Mouse (Mus musculus): ENCODE measurements around the gene Dixdc1. TPM values are rescaled to one million over a fixed set of nuclear protein-coding genes. Genes with fewer than 3 reads are reported as not detected.
A peak's percentile ranks its signal among the peaks of the same experiment; 100 is the strongest.
"Not testable (repeated sequence)": the region's sequence is repeated elsewhere in the genome, so short reads cannot be mapped to it uniquely, and the experiment has no call there.

Dixdc1 gene
- polyA plus RNA-seq, 1 experiment from 2014 or later: 3.7 TPM

- Histone ChIP-seq H3K9ac (replicated peaks) (no peak overlapping the region), H3K4me2 (ENCODE audit: low read depth, low read length) (no peak overlapping the region), H3K4me3 (ENCODE audit: low read depth, low read length) (no peak overlapping the region), H3K4me1 (ENCODE audit: insufficient read depth) (no peaks in the 10 kb centered on the region), H3K36me3 (replicated peaks; ENCODE audit: insufficient read depth, low read length) (peaks cover 51% of the 10 kb centered on the region), H3K27ac (ENCODE audit: low read depth) (no peak overlapping the region), H3K9me3 (ENCODE audit: low read length) (no peaks in the 10 kb centered on the region), H3K27me3 (ENCODE audit: insufficient read depth, low read length) (no peaks in the 10 kb centered on the region)
- TF ChIP-seq EP300 (IDR thresholded peaks at IDR 0.05; ENCODE audit: low read depth) (no peak), CTCF (IDR thresholded peaks at IDR 0.05; ENCODE audit: low read depth) (no peak)
- DNase-seq (peak; percentile 28), ATAC-seq (peak; percentile 49)
- 78% methylated on average over 10 of the region's 10 CpGs for WGBS (ENCODE audit: insufficient replicate concordance)
Measured at GRCm38 (mm10) chr9:50650503-50650902, 88.8 kb downstream of the Dixdc1 start.

- H3K36me3 ChIP-seq (replicated peaks; ENCODE audit: insufficient read depth, low read length): peaks cover 57% of the 10 kb centered on the region
- WGBS (ENCODE audit: insufficient replicate concordance): 80% methylated on average over 10 of the region's 10 CpGs
Measured at GRCm38 (mm10) chr9:50646826-50647370, 92.4 kb downstream of the Dixdc1 start.

GRCm38 (mm10) chr9:50634270-50634669, 105.0 kb downstream of the Dixdc1 start:
- Histone ChIP-seq H3K27ac (ENCODE audit: low read depth) (no peak overlapping the region), H3K4me2 (ENCODE audit: low read depth, low read length) (no peak overlapping the region), H3K9ac (replicated peaks) (no peak overlapping the region), H3K9me3 (ENCODE audit: low read length) (no peaks in the 10 kb centered on the region), H3K36me3 (replicated peaks; ENCODE audit: insufficient read depth, low read length) (peaks cover 33% of the 10 kb centered on the region), H3K4me3 (ENCODE audit: low read depth, low read length) (no peak overlapping the region), H3K4me1 (ENCODE audit: insufficient read depth) (no peaks in the 10 kb centered on the region), H3K27me3 (ENCODE audit: insufficient read depth, low read length) (no peaks in the 10 kb centered on the region)
- DNase-seq (no peak), ATAC-seq (no peak)
- 90% methylated on average over 11 of the region's 11 CpGs for WGBS (ENCODE audit: insufficient replicate concordance)
- TF ChIP-seq EP300 (IDR thresholded peaks at IDR 0.05; ENCODE audit: low read depth) (no peak), CTCF (IDR thresholded peaks at IDR 0.05; ENCODE audit: low read depth) (no peak)

More at GRCm38 (mm10) chr9:50646826-50647370, 92.4 kb downstream of the Dixdc1 start:
- H3K4me1 ChIP-seq (ENCODE audit: insufficient read depth): no peaks in the 10 kb centered on the region
- DNase-seq (no peak), ATAC-seq (no peak)
- no peak overlapping the region for H3K9ac ChIP-seq (replicated peaks)
- no peaks in the 10 kb centered on the region for H3K27me3 ChIP-seq (ENCODE audit: insufficient read depth, low read length)
- H3K4me3 ChIP-seq (ENCODE audit: low read depth, low read length): no peak overlapping the region
- no peak overlapping the region for H3K27ac ChIP-seq (ENCODE audit: low read depth)
- TF ChIP-seq EP300 (IDR thresholded peaks at IDR 0.05; ENCODE audit: low read depth): no peak
- TF ChIP-seq CTCF (IDR thresholded peaks at IDR 0.05; ENCODE audit: low read depth): no peak
- no peak overlapping the region for H3K4me2 ChIP-seq (ENCODE audit: low read depth, low read length)
- H3K9me3 ChIP-seq (ENCODE audit: low read length): no peaks in the 10 kb centered on the region

- Histone ChIP-seq H3K4me3 (ENCODE audit: low read depth, low read length) (no peak overlapping the region), H3K9me3 (ENCODE audit: low read length) (no peaks in the 10 kb centered on the region), H3K27me3 (ENCODE audit: insufficient read depth, low read length) (no peaks in the 10 kb centered on the region), H3K4me1 (ENCODE audit: insufficient read depth) (no peaks in the 10 kb centered on the region), H3K9ac (replicated peaks) (no peak overlapping the region), H3K36me3 (replicated peaks; ENCODE audit: insufficient read depth, low read length) (peaks cover 26% of the 10 kb centered on the region), H3K27ac (ENCODE audit: low read depth) (no peak overlapping the region), H3K4me2 (ENCODE audit: low read depth, low read length) (no peak overlapping the region)
- ATAC-seq (no peak), DNase-seq (peak; percentile 26)
- TF ChIP-seq CTCF (IDR thresholded peaks at IDR 0.05; ENCODE audit: low read depth) (peak; percentile 52), EP300 (IDR thresholded peaks at IDR 0.05; ENCODE audit: low read depth) (no peak)
- WGBS (ENCODE audit: insufficient replicate concordance): 67% methylated on average over 2 of the region's 2 CpGs
Measured at GRCm38 (mm10) chr9:50633059-50633458, 106.3 kb downstream of the Dixdc1 start.

- Histone ChIP-seq H3K27ac (ENCODE audit: low read depth) (no peak overlapping the region), H3K4me1 (ENCODE audit: insufficient read depth) (no peaks in the 10 kb centered on the region), H3K36me3 (replicated peaks; ENCODE audit: insufficient read depth, low read length) (peaks cover 20% of the 10 kb centered on the region), H3K9ac (replicated peaks) (no peak overlapping the region), H3K4me3 (ENCODE audit: low read depth, low read length) (no peak overlapping the region), H3K9me3 (ENCODE audit: low read length) (no peaks in the 10 kb centered on the region), H3K4me2 (ENCODE audit: low read depth, low read length) (no peak overlapping the region), H3K27me3 (ENCODE audit: insufficient read depth, low read length) (no peaks in the 10 kb centered on the region)
- TF ChIP-seq EP300 (IDR thresholded peaks at IDR 0.05; ENCODE audit: low read depth) (no peak), CTCF (IDR thresholded peaks at IDR 0.05; ENCODE audit: low read depth) (no peak; the same call in 1 of the 2 replicates)
- DNase-seq: no peak
- 80% methylated on average over 6 of the region's 6 CpGs for WGBS (ENCODE audit: insufficient replicate concordance)
- no peak for ATAC-seq
Measured at GRCm38 (mm10) chr9:50632016-50632688, 107.2 kb downstream of the Dixdc1 start.

- H3K27me3 ChIP-seq (ENCODE audit: insufficient read depth, low read length); H3K27ac ChIP-seq (ENCODE audit: low read depth); H3K4me3 ChIP-seq (ENCODE audit: low read depth, low read length); H3K9me3 ChIP-seq (ENCODE audit: low read length); DNase-seq; H3K4me1 ChIP-seq (ENCODE audit: insufficient read depth); H3K9ac ChIP-seq (replicated peaks); ATAC-seq; H3K4me2 ChIP-seq (ENCODE audit: low read depth, low read length): not testable (repeated sequence)
- WGBS (ENCODE audit: insufficient replicate concordance): 93% methylated on average over 6 of the region's 8 CpGs
- peaks cover 11% of the 10 kb centered on the region for H3K36me3 ChIP-seq (replicated peaks; ENCODE audit: insufficient read depth, low read length)
Measured at GRCm38 (mm10) chr9:50630903-50631302, 108.4 kb downstream of the Dixdc1 start.

Measured in liver, postnatal 0 days (tissue).